Mouse (Mus musculus) urinary bladder, postnatal 36 days (tissue): Measurements from ENCODE around the gene Fam104a.
A peak's percentile ranks its signal among the peaks of the same experiment; 100 is the strongest.

Experiments used
- DNase-seq, 2 experiments: peaks; one replicate each; pipeline ENCODE4 v3.0.0; 2022; ENCODE audit warnings: low spot score in 2 of 2, mixed read lengths in 1 of 2

Fam104a gene

DNA sequence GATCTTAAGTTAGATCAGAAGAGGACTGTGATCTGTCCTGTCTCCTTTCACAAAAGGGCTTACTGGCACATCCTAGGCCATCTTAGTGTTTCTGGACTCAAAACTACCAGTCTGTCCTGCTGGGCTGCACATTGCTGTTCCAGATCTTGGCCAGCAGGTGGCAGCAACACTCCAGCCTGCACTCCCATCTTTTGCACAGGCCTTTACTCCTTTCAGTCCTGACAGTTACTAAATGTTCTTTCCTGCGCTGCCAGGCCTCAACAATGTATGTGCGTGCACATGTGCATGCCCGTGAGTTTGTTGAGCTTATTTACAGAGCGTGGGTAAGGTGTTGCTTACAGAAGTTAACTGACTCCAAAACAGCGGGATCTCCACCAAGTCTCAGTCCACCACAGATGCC is 19.8 kb upstream of the Fam104a start:
- peak; percentile 69 to 81 for DNase-seq

GRCm38 (mm10) chr11:113699643-113700042 is 15.7 kb upstream of the Fam104a start:
- DNase-seq, result no peak

DNA sequence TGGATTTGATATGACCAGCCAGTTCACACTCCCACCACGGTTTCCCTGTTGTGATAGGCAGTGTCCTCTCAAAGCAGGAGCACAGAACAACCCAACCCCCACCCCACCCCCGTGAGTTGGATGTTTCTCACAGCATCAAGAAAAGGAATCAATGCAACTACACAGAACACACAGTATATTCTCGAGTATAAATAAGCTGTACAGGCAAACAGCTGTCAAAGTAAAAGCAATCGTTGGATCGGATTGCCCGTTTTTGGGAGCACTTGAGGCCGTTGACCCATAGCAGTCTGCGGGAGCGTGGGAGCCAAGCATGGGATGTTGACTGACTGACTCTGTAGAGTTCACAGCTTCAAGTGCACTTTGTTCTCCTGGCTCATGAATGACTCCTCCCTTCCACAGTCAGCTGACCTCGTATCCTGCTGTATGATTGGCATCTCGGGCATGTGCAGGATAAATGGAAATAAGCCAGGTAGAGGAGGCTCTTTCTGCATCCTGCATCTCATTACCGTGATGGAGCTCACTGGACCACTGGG is 14.1 kb upstream of the Fam104a start:
- no peak for DNase-seq

GRCm38 (mm10) chr11:113697571-113697970 is 13.6 kb upstream of the Fam104a start:
- no peak for DNase-seq

DNA sequence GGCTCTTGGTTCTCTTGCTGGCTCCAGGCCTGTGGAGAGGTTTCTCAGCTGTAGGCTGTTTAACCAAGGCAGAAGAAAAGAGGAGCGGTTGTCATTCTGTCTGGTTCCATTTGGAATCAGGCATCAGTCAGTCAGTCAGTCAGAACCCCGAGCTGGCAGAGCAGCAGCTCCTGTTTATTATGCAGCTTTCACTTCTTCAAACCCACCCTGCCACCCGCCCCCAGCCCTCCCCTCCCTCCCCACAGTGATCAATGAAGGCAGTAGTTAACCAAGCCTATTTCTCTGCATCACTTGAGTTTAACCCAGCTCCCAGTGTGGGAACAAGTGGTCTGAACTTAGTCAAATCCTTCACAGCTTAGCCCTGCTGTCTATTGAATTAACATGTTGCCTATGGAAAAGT is 7.9 kb upstream of the Fam104a start:
- no peak for DNase-seq

DNA sequence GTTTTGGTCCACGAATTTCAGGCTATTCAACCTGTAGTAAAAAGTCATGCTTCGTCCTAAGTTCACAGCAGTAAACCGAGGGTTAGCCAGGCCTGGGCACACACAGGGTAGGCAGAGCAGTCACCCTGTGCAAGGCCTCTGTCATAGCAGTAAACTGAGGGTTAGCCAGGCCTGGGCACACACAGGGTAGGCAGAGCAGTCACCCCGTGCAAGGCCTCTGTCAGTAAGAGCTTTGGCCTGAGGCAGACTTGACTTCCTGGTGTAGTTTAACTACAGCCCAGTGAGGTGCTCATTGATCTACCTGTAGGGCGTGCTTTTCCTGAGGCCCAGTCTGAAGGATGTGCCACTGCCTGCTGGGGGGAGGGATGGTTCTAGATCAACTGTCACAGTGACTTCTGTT is 7.4 kb upstream of the Fam104a start:
- no peak for DNase-seq

GRCm38 (mm10) chr11:113690506-113690905 is 6.6 kb upstream of the Fam104a start:
- DNase-seq, result no peak

DNA sequence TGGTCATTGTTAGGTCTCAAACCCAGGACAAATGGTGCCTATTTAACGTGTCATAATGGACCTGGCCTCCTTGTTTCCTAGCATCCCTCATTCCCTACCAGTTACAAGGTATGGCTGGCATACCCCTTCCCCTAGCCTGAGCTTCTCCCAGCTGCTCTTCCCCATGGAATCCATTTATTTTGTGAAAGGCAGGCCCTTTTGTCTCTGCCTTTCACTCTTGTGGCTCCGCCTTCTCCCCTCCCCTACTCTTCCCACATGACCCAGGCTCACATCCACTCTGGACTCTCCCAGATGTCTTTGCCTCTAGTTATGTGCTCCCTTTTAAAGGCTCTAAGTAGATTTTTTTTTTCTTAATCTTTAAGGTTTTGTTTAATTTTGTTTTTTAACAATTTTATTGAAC is 3.1 kb upstream of the Fam104a start:
- no peak for DNase-seq

- no peak for DNase-seq
Observed at GRCm38 (mm10) chr11:113684707-113685426, 912 bp upstream of the Fam104a start.

DNA sequence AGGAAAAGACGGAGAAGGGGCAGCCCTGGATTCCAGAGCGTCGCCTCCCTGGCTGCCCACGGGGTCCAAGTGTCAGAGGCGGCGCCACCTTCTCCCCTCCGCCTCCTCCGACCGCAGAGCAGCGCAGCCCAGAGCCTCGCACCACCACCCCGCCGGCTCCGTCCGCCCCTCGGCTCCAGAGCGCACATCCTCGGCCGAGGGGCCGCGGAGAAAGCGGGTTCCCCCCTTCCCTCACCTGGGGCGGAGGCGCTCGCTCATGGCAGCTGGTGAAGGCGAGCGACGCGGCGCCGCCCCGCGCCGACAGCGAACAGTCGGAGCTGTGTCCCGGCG is 363 bp downstream of the Fam104a start:
- no peak for DNase-seq

DNA sequence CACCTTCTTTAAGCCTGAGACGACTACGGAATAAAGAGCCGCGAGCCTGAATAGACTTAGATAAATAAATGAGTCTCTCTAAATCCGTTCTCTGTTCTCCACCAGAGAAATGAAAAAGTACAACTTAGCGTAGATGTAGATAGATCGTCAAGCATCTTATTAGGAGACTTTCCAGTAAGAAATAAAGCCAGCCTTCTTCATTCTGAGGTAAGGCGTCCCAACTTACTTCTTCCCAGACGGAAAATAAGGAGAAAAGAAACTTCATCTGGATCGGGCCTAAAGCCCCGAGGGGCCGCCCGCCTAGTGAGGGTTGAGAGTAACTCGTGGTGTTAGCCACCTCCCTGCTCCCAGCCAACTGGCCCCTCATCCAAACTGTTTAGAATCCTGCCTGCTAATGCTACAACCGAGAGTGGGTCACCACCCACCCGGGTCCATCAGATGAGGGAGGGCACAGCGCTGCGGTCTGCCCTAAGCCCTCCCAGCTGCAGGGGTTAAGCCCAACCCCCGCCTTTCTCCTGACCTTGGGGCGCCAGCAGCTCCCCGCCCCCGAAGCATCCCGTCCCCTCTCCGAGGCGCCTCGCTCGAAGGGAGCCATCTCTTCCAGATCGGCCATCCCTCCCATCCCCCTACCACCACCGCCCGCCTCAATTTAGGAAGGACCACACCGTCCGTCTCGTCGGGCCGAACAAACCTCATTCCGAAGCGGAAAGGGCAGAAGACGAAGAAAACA is 893 bp downstream of the Fam104a start:
- peak; percentile 18 to 22 for DNase-seq

DNA sequence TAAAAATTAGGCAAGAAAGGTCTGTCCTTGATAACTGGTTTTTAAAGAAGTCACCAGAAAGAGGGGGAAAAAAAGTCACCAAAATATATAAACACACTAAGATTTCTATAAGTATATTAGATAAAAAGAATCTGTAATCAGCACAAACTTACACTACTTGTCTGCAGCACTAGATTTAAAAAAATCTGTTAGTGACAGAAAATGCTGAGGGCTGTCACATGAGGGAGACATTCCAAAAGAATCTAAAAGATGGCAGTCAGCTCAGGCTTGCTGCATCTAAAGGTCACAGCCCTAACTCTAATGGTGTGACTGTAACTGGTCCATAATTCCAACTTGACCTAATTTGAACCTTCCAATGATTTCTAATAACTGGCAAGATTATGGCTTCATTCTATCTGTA is 2.0 kb downstream of the Fam104a start:
- DNase-seq, result no peak

DNA sequence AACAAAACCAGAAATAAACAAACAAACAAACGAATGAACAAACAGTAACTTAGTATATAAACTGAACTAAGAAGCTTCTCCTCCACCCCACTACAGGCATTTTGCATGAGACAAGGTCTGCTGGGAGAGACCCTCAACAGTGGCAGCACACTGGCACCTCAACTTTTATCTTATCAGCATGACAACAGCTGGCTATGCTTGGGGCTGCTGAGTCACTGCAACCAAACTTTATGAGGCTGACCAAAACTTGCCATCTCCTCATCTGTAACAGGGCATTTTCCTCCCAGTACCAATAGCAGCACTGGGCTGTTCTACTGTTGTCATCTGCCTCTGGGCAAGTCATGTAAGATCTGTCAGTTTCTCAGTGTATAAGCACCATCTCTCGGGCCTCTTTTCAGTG is 3.0 kb downstream of the Fam104a start:
- no peak for DNase-seq

DNA sequence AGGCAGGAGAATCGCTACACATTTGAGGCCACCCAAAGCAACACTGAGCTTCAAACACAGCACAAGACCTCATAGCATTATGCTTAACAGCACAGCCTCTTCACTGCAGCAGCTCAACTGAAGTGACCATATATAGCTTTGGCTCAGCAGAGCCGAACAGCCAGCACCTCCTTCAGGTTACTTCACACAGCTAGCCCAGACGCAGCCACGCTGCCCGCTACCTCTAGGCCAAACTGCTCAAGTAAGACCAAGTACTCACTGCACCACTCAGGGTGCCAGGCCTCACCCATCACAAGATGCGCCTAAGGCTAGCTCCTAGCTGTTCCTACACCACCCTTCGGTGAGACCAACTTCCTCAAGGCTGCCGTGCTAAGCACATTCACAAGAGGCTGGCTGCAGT is 5.6 kb downstream of the Fam104a start:
- DNase-seq, result no peak

DNA sequence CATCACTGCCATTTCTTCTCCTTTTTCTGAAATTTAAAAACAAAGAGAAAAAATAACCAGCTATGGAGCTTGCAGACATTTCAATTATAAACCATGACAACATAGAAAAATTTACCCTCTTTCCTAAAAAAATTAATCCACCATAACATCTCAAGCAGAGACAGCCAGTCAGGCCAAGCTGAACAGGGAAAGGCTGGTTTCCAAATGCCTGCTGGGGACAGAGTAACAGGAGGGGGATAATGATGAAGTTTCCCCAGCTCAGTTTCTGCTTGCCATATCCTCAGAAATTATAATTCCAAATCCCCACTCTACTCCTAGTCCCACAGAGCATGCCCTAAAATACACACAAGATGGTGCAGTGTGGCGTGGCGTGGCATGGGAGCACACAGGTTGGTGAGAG is 6.6 kb downstream of the Fam104a start:
- no peak for DNase-seq

- no peak for DNase-seq
Observed at GRCm38 (mm10) chr11:113676847-113677246, 7.1 kb downstream of the Fam104a start.

DNA sequence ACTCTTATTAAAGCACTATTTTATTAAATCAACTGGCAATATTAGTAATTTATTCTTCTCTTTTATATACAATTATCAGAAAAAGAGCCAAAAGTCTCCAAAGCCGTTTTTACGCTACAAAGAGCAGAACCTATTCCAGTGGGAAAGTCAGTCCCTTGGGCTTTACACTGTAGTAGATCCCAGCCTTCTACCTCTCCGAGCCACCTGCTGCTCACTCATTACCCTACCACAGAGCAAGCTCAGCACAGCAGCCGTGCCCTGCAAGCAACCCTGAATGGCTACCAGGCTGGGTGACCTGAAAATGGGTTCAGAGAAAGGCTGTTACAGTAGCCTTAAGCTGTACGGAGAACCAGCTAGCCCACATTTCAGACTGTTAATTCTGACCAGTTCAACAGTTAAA is 9.4 kb downstream of the Fam104a start:
- DNase-seq, result no peak

DNA sequence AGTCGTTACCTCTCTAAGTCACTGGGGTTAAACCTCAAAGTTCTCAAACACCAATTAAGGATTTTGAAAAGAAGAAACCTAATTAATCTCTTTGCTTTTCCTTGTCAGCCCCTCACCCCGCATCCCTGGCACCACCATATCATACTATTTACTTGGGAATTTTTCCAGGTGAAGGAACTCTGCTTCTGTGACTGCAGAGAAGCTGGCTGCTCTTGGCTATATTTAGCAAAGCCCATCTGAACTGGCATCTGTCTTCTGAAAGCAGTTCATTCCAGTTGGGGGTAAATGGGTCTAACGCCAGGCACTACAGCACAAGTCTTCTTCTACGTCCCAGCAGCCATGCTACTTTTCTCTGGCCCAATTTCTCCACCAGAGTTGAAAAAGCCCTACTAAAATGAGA is 10.3 kb downstream of the Fam104a start:
- DNase-seq, result no peak

DNA sequence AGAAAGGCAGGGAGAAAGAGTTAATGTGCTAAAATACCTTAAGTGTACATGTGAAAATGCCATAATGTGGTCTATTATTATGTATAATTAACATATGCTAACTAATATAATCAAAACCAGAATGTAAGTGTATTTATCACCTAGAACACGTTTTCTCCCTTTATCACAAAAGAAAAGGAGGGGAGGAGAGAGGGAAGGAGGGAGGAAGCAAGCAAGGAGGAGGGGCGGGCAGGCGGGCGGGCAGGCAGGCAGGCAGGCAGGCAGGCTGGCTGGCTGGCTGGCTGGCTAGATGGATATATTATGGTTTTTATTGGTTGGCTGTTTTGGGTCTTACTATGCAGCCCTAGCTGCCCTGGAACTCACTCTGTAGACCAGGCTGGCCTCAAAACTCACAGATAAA is 14.2 kb downstream of the Fam104a start:
- no peak for DNase-seq

DNA sequence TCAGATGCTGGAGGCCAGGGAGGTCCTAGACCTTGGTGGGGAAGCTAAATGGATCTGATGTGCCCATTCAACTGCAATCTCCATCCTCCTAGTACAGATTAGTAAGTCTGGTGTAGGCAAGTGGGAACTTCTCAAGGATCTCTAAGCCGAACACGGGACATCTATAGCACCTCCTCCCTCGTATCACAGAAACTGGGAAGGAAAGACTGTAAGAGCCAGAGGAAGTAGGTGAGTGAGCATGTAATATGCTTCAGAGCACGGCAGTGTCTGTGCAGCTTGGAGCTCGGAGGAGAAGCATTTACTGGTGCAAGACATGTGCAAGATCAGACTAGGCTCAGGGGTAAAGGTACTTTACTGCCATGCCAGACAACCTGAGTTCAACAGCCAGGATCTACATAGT is 15.1 kb downstream of the Fam104a start:
- no peak for DNase-seq

DNA sequence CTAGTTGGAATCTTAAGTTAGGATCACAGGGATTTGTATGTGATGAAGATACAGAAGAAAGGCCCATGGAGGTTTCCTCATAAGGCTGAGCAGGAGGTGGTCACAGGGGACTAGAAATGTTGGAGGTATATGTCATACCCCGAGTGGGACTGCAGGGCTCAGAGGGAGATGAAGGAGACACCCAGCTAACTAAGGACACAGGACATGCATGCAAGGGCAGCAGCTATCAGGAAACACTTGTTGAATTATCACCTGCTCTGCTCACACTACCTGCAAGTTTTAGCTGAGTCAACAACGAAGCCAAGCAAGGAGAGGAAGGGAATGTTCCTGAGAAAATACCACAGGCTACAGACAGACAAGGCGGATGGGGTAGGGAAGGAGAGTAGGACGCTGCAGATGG is 16.3 kb downstream of the Fam104a start:
- DNase-seq, result no peak

- no peak for DNase-seq
Observed at GRCm38 (mm10) chr11:113667122-113667521, 16.8 kb downstream of the Fam104a start.

DNA sequence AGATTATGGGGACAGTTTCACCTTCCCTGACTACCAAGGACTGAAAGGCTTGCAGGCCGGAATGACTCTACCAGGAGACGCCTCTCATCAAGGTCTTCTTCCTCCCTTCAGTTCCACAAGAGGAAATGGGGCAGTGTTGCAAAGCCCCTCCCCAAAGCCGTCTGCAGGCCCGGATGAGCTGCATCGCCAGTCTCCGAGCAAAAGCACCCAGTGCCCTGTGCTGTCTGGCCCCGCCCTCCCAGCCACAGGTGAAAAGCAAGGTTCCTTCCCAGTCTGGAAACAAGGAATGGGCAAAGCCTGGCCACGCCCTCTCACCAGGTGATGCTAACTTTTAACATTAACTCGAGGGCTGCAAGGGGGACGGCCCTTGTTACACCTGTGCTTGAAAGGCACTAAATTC is 17.3 kb downstream of the Fam104a start:
- DNase-seq, result no peak
